Mouse (Mus musculus): ENCODE measurements around the gene Cox8c.

DNA sequence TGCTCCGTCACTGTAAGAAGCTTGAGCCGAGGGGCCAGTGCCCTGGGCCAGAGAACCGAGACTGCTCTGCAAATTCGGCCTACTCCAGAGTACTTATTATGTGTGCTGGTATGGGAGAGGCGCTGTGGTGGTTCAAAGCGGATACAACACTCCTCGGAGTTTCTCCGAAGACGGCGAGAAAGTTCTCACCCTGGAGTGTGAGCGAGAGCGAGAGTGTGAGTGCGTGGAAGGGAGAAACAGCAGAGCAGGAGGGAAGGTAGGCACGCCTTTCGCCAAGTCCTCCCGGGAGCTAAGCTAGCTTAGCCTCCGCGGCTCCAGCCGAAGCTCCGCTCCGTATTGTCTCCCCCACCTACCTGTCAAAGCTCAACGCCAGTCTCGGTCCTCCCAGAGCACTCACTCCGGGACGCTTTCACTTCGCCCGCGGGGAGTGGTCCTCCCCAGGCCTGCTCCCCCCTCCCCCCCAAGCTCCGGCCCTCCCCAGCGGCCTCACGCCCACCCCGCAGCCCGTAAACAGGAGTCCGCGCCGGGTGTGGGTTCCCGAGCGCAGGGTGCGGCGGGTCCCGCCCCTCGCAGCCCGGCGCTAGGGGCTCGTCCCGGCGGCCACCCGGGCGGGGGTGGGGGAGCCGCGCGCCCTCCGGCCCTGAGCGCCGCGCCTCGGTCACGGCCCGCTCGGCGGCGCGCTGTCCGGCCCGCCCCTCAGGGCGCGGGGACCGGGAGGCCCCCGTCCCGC is 21.6 kb upstream of the Cox8c start:
- TF ChIP-seq CHD2 (IDR thresholded peaks at IDR 0.05; ENCODE audit: low read depth, low read length) (no peak), ZC3H11A (IDR thresholded peaks at IDR 0.05; ENCODE audit: borderline replicate concordance, low read depth, low read length) (no peak), ZNF384 (IDR thresholded peaks at IDR 0.05; ENCODE audit: low read depth, low read length) (no peak)
